Mouse (Mus musculus) CD4-positive, CD25-positive, alpha-beta regulatory T cell, adult 4 months (primary cell): ENCODE data around the gene Strada. TPM values are rescaled to one million over a fixed set of nuclear protein-coding genes. Genes with fewer than 3 reads are reported as not detected.
A peak's percentile ranks its signal among the peaks of the same experiment; 100 is the strongest.
"Not testable (repeated sequence)": the region's sequence is repeated elsewhere in the genome, so short reads cannot be mapped to it uniquely, and the experiment has no call there.

Experiments used
- ATAC-seq: one replicate; pipeline ENCODE4 v1.8.0; 2017
- polyA plus RNA-seq, 2 experiments: library from polyadenylated mRNA; unstranded; fragments of 100-300 nt; shearing (Covaris generic); gene quantifications; one replicate each; pipeline ENCODE4 v1.2.1; 2017

Gene Strada
- 10 to 100 TPM; 34.5 to 40.0 TPM for polyA plus RNA-seq

DNA sequence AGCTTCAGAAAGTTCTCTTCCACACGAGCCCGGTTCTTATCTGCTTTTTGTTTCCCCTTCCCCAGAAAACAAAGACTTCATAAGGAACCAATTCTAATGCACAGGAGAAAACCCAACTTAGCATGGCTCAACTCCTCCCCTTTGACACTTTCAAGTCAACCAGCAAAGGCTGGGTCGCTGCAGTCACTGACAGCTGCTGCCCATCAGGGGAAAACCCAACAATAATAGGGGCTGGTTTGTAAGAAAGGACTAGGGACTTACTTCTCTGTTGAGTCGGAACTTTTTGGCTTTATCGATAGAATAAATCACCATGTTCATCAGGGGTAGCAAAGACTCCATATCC lies at the start of gene Strada:
Strada (minus strand) TSS at position 46 of the 343 bp plus-strand sequence.
- peak; percentile 70 for ATAC-seq

DNA sequence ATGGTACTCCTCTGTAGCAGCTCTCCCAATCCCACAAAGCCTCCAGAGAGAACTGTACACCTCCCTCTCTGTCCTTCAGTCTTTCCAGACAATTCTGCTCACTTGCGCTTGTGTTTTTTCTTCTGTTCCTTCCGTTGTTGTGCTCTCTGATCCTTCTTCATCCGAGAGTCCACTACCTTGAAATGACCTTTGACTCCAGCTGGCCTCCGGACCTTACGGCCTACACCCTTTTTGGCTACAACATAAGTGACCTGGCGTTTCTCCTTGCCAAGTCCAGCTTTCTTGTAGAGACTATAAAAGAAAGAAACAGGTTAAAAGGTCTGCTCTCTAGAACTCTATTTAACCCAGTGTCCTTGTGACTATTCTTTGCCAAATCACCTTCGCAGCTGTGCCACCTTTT lies 47.4 kb upstream of the Strada start:
- no peak for ATAC-seq

DNA sequence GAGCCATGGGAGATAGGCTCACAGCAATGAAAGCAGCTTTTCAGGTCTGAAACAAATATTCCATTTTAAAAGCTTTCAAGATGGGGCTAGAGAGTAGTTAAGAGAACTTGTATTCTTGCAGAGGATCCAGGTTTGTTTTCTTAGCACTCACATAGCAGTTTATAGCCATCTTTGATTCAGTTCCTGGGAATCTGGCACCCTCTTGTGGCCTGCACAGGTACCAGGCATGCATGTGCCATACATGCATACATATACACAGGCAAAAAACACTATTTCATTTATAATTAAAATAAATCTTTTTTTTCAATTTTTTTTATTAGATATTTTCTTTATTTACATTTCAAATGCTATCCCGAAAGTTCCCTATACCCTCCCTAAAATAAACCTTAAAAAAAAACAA lies 44.9 kb upstream of the Strada start:
- ATAC-seq, result no peak

DNA sequence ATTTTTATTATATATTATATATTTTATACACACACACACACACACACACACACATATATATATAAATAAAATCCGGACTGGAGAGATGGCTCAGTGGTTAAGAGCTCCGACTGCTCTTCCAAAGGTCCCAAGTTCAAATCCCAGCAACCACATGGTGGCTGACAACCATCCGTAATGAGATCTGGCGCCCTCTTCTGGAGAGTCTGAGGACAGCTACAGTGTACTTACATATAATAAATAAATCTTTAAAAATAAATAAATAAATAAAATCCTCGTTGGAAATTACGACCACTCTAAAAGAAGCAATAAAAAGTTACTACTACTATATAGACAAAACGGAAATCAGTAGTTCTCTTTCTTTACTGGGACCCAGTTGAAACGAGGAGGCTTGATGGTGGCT lies 32.0 kb upstream of the Strada start:
- not testable (repeated sequence) for ATAC-seq

DNA sequence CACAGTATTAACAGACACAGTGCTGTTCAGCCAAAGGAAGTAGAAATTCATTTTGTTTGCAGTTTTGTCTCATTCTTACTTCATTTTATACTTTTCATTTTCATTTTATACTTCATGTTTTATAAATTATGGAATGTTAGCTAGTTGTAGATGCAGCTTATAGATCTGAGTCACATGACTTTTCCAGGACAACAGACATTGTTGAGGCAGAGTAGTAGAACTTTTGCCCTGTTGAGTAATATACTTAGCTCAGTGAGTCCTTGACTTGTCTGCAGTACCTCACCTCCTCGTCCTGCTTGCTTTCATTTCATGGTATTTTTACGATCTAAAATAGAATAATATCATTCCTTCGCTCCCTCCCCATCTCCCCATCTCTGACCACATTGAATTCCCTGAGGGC lies 18.6 kb upstream of the Strada start:
- no peak for ATAC-seq

DNA sequence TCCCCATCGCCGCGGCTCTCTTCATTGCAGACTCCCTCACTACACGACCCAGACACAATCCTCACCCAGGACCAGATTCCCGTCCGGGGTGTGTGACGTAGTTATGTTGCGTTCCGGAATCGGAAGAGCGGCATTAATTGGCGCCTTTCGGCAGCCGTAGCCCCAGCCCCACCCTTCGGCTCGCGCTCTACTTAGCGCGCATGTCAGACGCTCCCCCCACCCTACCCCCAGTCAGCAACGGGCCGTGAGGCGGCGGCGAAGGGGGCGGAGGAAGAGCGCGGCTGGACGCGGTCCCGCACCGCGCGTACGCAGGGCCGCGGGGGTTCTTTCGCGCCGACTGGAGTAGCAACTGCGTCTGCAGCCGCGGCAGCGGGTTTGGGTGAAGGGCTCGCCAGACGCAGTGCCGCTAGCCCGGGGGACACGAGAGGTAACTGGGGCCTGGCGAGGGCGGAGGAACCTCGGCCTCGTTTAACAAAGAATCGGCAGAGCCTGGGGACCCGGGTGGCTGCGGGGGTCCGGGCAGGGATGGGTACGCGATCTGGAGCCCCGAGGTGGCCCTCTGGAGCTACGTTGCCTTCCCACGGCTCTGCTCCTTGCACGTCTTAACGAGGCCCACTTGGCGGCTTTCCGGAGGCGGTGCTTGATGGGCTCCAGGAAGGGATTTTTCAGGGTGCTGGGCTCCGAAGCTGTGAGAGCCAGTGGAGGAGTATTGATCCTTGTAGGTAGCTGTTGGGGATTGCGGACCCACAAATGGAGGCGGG lies 14.9 kb upstream of the Strada start, which contains the start of gene Ddx42:
Ddx42 (plus strand) TSS at position 197 of the 761 bp plus-strand sequence.
- ATAC-seq, result peak; percentile 68

DNA sequence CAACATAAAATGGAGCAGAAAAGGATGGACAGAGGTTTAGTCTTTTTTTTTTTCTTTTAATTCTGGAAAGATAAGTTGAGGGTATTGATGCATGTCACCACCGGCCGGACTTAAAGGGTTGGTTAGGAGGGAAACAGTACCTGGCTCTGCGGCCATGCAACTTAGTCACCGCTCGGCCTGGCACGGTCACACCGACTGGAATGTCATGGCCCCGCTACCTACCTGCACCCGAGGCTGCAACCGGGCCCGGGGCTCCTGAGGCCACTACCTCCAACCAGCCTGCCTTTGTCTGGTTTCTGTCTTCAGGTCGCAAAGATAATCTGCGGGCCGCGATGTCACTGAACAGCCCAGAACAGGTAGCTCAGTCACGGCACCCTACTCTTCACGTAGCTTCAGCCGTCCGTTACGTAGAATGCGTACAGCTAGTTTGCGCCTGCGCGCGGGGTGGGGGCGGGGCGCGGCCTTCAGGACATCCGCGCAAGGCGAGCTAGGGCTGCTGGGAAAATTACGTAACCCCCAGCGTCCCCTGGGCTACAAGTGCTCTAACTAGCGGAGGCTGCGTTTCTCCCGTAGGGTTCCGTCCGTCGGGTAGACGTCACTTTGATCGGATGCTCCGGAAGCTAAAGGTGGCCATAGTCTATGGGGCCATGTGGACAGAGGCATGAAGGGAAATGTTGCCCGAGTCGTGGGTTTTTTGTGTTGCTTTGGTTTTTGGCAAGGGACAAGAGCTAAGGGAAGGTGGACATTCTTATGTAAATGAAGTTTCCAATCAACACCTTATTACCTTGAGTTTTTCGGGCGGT lies 14.2 kb upstream of the Strada start, which contains the start of gene Ccdc47:
Ccdc47 (minus strand) TSS at position 418 of the 803 bp plus-strand sequence.
- ATAC-seq, result peak; percentile 90

DNA sequence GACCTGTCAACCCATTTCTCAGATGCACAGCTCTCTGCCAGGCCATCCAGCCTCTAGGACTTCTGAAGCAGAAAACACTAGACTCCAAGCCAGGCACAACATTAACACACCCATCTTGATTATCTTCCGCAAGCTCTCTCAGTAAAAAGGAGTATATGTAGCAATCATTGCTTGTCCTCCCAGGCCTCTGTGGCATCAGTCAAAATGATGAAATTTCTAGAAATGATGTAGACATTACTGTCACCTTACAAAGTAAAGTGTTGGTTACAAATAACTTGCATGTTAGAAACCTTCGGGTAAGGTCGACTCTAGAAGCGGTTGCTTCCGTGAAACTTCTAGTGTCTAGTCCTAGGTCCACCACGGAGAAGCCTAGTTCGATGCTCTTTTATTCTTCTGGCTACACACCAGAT lies 13.5 kb upstream of the Strada start:
- ATAC-seq, result no peak

DNA sequence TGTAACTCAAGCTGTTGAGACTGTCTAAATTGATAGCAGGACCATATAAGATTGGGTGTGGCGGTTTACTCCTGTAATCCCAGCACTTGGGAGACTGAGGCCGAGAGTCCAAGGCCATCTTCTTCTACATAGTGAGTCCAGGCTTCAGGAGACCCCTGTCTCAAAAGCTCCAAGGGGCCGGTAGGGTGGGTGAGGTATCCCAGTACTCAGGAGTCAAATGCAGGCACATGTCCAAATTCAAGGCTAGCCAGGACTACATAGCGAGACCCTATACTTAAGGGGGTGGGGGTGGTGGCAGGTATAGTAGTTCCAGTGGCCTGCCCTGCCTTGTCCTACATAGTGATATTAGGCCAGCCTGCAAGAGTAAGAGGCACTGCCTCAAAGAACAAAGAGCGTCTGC lies 12.9 kb upstream of the Strada start:
- ATAC-seq, result no peak

DNA sequence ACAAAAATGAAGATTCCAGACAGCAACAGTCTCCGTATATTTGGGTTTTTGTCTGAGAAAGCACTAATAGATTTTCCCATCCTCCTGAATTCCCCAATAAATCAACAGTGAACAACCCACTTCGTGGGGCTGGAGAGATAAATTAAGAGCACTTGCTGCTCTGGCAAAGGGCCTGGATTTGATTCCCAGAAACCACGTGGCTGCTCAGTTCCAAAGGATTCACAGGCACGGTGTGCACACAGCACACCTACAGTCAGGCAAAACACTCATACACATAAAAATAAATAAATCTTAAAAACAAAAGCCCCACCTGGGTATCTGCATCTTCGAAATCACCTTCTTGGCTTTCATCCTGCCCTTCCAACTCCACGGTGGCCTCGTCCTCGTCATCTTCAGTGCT lies 10.8 kb upstream of the Strada start:
- ATAC-seq, result no peak

DNA sequence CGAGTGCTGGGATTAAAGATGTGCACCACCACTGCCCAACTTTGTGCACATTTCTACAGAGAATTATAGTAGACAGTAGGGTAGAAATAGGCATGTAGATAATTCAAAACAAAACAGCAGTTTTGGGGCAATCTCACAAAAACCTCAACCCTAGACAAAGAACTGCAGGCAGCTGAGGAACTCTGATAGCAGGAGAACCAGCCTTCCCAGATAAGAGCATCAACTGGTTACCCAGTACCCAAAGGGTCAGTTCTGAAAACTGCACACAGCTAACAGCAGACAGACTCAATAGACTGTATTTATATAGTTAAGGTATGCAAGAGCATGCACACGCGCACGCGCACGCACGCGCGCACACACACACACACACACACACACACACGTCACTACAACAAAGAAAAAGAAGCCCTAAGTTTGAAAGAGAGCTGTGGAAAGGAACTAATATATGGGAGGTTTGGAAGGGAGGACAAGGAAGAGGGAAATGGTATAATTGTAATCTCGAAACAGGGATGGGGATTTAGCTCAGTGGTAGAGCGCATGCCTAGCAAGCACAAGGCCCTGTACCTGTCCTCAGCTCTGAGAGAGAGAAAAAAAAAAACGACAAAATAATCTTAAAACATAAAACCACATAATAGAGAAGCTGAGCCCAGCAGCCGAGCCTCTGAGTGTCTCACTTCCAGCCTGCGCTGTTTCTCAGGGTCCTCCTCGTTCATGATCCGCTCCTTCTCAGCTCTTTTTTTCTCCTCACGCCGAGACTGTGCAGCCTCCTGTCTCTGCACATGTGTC lies 438 bp downstream of the Strada start:
- peak; percentile 58 for ATAC-seq

DNA sequence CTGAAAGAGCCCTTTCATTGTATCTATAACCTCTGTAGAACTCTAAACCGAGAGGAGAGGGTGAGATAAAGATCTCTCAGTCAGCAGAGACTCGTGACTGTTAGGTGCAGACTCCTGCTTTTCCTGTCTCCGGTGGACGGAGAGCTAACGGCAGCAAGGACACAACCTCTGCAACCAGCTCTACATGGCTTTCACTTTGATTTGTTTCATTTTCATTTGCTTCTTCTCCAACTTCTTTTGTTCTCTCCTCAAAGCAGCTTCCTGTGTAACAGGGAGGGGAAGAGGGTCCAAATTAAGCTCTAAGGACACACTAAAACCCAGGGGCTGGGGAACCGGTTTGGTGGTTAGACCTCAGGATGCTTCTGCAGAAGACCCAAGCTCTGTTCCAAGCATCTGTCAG lies 1.2 kb downstream of the Strada start:
- ATAC-seq, result peak; percentile 50

DNA sequence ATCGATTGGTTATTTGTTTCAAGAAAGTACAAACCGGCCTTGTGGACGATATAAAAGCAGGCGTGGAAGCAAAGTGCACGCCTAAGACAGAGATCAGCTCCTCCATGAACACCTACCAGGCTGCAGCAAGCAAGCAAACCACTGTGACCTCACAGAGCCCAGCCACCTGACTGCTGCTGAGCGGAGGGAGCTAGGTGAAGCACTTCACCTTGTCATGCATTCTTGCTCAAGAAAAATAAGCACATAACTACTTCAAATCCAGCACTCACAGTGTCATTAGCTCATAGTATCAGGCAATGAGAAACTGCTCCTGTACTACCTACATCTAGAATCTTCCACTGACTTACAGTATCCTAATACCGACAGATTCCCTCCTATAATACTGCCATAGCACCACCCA lies 2.0 kb downstream of the Strada start:
- ATAC-seq, result not testable (repeated sequence)

DNA sequence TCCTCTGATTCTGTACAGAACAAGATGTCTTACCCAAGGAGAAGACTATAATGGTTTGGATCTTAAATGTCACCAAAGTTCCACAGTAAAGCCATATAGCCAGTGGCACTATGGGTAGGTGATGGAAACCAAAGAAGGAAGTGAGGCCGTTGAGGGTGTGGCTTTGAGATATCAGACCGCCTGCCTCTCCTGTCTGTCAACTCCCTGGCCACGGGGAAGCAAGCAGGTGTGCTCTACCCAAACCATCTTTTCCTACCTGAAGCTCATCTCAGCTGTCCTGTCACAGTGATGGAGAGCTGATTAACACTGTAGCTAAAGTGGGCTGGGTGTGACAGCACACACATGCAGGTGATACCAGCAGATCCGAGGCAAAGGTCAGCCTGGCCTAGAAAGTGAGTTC lies 3.7 kb downstream of the Strada start:
- ATAC-seq, result no peak

DNA sequence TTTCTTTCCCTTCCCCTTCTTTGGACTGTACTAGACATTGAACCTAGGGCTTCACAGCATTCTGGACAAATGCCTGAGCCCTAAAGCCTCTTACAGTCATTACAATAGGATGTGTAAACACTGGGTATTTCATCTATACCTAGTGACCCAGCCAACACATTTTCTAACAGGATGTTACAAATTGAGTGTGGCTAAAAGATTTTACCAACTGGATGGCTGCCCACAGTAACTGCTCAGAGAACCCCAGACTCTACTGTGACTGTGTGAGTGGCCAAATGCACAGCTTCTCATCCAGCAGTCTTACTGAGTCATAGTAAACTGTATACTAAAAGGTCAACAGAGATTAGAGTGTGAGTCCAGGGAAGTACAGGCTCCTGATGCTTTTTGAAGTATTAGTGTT lies 6.6 kb downstream of the Strada start:
- ATAC-seq, result no peak

DNA sequence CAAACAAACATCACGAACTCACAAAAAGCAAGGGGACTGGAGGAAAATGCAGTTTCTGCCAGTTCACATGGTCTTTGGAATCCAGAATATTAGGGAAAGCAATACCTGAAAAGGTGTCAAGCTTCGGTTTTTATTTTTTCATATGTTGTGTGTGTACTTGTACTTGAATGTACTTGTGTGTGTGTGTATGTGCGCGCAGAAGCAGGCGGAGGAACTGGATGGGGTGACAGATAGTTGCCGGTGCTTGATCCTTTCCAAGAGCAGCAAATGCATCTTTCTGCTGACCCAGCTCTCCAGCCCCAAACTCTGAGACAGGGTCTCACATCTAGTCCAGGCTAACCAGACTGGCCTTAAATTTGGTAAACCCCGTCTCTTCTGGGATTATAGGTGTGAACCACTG lies 7.1 kb downstream of the Strada start:
- ATAC-seq, result no peak

DNA sequence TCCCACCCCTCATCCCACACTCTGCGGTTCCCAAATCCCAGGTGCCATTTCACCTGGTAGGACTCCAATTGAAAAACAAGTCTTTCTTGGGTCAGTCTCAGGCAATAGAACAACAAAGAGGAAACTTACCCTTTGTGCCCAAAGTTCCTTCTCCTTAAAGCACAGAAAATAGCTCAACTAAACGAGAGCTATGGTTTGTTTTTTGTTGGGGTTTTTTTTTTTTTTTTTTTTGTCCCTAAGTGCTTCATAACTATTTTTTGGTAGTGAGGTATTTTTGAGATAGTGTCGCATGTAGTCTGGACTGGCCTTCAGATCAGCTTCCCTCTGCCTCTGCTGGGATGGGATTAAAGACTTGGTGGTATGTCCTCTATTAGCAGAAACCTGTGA lies 7.8 kb downstream of the Strada start:
- ATAC-seq, result no peak

DNA sequence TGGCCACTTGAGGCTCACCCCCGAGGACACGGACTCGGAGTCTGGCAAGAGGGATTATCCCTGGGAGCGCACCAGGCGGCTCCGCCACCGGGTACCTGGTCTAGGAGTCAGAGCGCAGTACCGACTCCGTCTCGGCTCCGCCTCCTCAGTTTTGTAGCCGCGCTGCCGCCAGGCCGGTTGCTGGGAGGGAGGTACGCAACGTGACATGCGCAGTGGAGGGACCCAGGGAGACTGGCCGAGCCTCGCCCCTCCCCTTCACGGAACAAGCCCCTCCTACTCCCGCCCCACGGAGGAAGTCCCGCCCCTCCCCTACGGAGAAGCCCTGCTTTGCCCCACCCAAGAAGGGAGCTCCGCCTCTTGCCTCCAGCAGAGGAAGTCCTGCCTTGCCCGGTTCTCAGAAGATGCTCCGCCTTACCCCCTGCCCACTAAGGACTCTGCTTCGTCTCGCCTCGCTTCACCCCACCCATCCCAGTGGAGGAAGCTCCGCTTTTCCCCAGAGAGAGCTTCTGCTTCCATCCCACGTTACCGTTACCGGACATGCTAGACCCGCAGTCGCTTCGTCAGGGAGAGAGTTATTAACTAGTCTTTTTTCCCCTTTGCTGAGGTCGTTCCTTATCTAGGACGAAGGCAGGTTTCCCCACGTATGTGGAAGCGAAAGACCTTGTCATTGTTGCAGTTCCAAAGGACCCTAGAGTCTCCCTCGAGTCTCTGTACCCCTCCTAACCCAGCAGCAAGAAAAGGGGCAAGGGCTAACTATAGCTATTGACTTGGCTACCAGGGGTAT lies 8.4 kb downstream of the Strada start:
- ATAC-seq, result peak; percentile 90

DNA sequence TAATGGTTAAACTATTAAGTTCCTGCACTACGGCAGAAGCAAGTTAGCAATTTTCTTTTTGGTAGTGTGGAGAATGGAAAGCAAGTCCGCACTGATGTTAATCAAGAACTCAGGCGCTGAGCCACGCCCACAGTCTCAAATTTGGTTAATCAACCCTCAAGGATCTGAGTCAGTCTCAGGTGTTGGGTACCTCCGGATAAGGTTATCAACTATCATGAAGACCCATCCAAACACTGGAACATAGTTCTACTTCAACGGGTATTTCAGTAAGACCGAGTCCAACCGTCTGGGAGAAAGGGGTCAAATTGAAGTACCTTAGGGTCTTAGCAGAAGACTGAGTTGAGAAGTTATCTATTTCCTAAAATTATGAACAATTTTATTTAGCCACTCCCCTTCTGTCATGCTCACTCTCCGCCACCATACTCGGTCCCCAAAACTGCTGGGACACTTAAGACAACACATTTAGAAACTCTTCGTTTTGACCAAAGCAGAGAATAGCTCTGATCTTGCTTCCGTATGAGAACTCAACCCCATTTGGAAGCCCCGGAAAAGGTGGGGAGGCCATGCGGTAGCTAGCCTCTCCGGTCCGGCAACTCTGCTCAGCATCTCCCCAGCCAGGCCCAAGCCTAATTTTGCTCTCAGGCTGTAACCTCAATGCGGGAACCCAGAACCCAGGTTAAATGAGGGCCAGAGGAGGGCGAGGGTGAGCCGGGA lies 9.2 kb downstream of the Strada start:
- ATAC-seq, result peak; percentile 30

DNA sequence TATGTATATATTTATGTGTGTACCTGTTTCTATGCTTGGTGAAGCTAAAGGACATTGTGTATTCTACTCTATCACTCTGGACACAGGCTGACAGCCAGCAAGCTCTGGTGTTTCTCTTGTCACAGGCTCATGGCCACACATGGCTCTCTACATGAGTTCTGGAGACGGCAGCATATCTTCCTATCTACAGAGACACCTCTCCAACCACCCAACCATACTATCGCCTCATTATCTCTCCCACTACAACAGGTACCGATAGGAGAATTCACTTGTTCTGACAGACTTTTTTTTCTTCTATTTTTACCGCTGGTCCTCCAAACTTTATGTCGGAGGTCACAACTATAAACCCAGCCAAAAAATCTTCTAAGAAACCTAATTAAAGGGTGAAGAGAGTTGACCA lies 9.7 kb downstream of the Strada start:
- ATAC-seq, result no peak

DNA sequence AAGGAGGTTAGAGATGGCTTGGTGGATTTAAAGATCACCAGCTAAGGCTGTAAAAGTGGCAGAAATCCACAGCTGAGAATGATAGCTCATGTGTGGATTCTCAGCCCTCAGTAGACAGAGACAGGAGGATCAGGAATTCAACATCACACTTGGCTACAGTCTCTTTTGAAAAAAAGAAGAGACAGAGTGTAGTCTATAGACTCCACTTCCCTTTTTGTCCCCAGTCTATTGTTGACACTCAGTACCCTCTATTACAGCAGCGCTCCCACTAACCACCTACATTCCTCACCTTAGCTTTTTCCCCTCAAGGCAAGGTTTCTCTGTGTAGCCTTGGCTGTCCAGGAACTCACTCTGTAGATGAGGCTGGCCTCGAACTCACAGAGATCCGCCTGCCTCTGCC lies 10.3 kb downstream of the Strada start:
- no peak for ATAC-seq

DNA sequence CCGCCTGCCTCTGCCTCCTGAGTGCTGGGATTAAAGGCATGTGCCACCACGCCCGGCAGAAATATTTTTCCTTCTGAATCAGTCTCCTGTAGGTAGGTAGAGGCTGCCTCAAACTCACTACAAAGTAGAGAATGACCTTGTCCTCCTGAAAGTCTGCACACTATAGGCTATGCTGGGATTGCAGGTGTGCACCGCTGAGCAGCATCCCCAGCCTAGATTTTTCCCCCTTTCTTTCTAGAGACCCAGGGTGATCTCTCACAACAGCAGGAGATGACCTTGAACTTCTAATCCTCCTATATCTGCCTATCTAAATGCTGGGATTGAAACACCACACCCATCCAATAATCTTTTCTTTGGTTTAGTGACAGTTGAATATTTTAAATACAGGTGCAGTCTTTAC lies 14.6 kb downstream of the Strada start:
- no peak for ATAC-seq
